Mouse (Mus musculus) cerebellum, adult 11-12 months (tissue): Measurements from ENCODE around the gene Dexi.

Experiments used
- DNase-seq: peaks from one replicate; pipeline ENCODE4 v3.0.0; 2022

The Dexi gene

GRCm38 (mm10) chr16:10542698-10543365 lies at the start of gene Dexi:
Dexi (minus strand) TSS chr16:10543054.
- DNase-seq: peak; percentile 98

GRCm38 (mm10) chr16:10586546-10586945 lies 43.7 kb upstream of the Dexi start:
- no peak for DNase-seq

GRCm38 (mm10) chr16:10585165-10585564 lies 42.3 kb upstream of the Dexi start:
- DNase-seq: peak; percentile 22

- DNase-seq: no peak
These were observed 38.5 kb upstream of the Dexi start for GRCm38 (mm10) chr16:10581234-10581898.

GRCm38 (mm10) chr16:10578376-10578775 lies 35.5 kb upstream of the Dexi start:
- no peak for DNase-seq

- no peak for DNase-seq
These were observed 34.7 kb upstream of the Dexi start for GRCm38 (mm10) chr16:10577548-10577947.

GRCm38 (mm10) chr16:10575915-10576314 lies 33.1 kb upstream of the Dexi start:
- DNase-seq: no peak

GRCm38 (mm10) chr16:10574936-10575335 lies 32.1 kb upstream of the Dexi start:
- DNase-seq: no peak

- no peak for DNase-seq
These were observed 29.0 kb upstream of the Dexi start for GRCm38 (mm10) chr16:10571820-10572219.

- no peak for DNase-seq
These were observed 27.9 kb upstream of the Dexi start for GRCm38 (mm10) chr16:10570708-10571107.

GRCm38 (mm10) chr16:10569809-10570395 lies 27.0 kb upstream of the Dexi start:
- DNase-seq: no peak

GRCm38 (mm10) chr16:10567153-10567552 lies 24.3 kb upstream of the Dexi start:
- DNase-seq: no peak

- peak; percentile 74 for DNase-seq
These were observed 22.5 kb upstream of the Dexi start for GRCm38 (mm10) chr16:10565278-10565885.

- no peak for DNase-seq
These were observed 17.1 kb upstream of the Dexi start for GRCm38 (mm10) chr16:10559991-10560390.

- no peak for DNase-seq
These were observed 11.0 kb upstream of the Dexi start for GRCm38 (mm10) chr16:10553858-10554257.

GRCm38 (mm10) chr16:10551592-10551991 lies 8.7 kb upstream of the Dexi start:
- DNase-seq: no peak

- DNase-seq: no peak
These were observed 6.7 kb upstream of the Dexi start for GRCm38 (mm10) chr16:10549600-10549999.

- no peak for DNase-seq
These were observed 6.1 kb upstream of the Dexi start for GRCm38 (mm10) chr16:10548938-10549337.

- DNase-seq: peak; percentile 55
These were observed 4.0 kb upstream of the Dexi start for GRCm38 (mm10) chr16:10546865-10547264.

GRCm38 (mm10) chr16:10544995-10545622 lies 2.3 kb upstream of the Dexi start, which contains the start of gene Clec16a:
Clec16a (plus strand) TSS chr16:10545339.
- peak; percentile 97 for DNase-seq

- peak; percentile 63 for DNase-seq
These were observed 588 bp downstream of the Dexi start for GRCm38 (mm10) chr16:10542266-10542665.

GRCm38 (mm10) chr16:10541598-10541930 lies 1.3 kb downstream of the Dexi start:
- peak; percentile 70 for DNase-seq
